Mouse (Mus musculus) limb, embryonic 11.5 days (tissue): ENCODE measurements around the gene Hist1h2ah. TPM values are rescaled to one million over a fixed set of nuclear protein-coding genes. Genes with fewer than 3 reads are reported as not detected.
A peak's percentile ranks its signal among the peaks of the same experiment; 100 is the strongest.

ENCODE experiments used
- ATAC-seq: fragments of 200-750 bp; cut with Nextera tagmentation; 2 replicates; pipeline ENCODE4 v1.8.0; 2017; ENCODE audit warnings: low read depth; ENCODE audit not compliant: insufficient number of reproducible peaks, low FRiP score, low TSS enrichment
- DNase-seq: peaks from one replicate; pipeline ENCODE4 v3.0.0-alpha.2; 2015; ENCODE audit warnings: low spot score
- H3K27ac ChIP-seq: fragments of 300-500 bp; sonication (generic); replicated peaks from 2 replicates; pipeline ENCODE4 v1.5.1; 2014; ENCODE audit warnings: low read depth, mild to moderate bottlenecking, low read length
- H3K27me3 ChIP-seq: fragments of 300-500 bp; sonication (generic); 2 replicates; pipeline ENCODE4 v1.6.1; 2014; ENCODE audit warnings: mild to moderate bottlenecking, low read length, mixed read lengths; ENCODE audit not compliant: control insufficient read depth, insufficient read depth
- H3K36me3 ChIP-seq: fragments of 300-500 bp; sonication (generic); 2 replicates; pipeline ENCODE4 v1.6.1; 2014; ENCODE audit warnings: mild to moderate bottlenecking, low read length, moderate library complexity, mixed read lengths; ENCODE audit not compliant: control insufficient read depth, insufficient read depth
- H3K4me1 ChIP-seq: fragments of 300-500 bp; sonication (generic); 2 replicates; pipeline ENCODE4 v1.6.1; 2014; ENCODE audit warnings: low read length, mixed read lengths; ENCODE audit not compliant: control insufficient read depth, insufficient read depth
- H3K4me2 ChIP-seq: fragments of 300-500 bp; sonication (generic); 2 replicates; pipeline ENCODE4 v1.6.1; 2014; ENCODE audit warnings: low read depth, mild to moderate bottlenecking, moderate library complexity; ENCODE audit not compliant: severe bottlenecking
- H3K4me3 ChIP-seq: fragments of 300-500 bp; sonication (generic); 2 replicates; pipeline ENCODE4 v1.5.1; 2014; ENCODE audit warnings: low read depth, low read length
- H3K9ac ChIP-seq: fragments of 300-500 bp; sonication (generic); 2 replicates; pipeline ENCODE4 v1.6.1; 2014; ENCODE audit warnings: mild to moderate bottlenecking, low read length
- H3K9me3 ChIP-seq: fragments of 300-500 bp; sonication (generic); 2 replicates; pipeline ENCODE4 v1.6.1; 2016; ENCODE audit warnings: low read length; ENCODE audit not compliant: control insufficient read depth
- WGBS: fragments of 180-500 bp; shearing (Covaris S2); extraction: QIAGEN DNeasy Blood & Tissue Kit; methylation state at CpG from one replicate; pipeline ENCODE4 v1.1.7; 2014; 5-methylcytosine and 5-hydroxymethylcytosine counted together
- polyA plus RNA-seq: library from polyadenylated mRNA; unstranded; fragments of >200 nt; fragmentation: Nextera tagmentation; extraction: Ambion mirVana; gene quantifications from 2 replicates; pipeline ENCODE4 v1.2.1, GENCODE M21; 2014

Hist1h2ah gene
- polyA plus RNA-seq, 1 experiment from 2014 or later, result 22.0 TPM

GRCm38 (mm10) chr13:22033741-22034442 is 1.5 kb downstream of the Hist1h2ah start:
- Histone ChIP-seq H3K27me3 (no peaks in the 10 kb centered on the region), H3K4me1 (peaks cover 7% of the 10 kb centered on the region), H3K9ac (peak overlapping the region; percentile 22; the same call in 1 of the 2 replicates), H3K9me3 (no peaks in the 10 kb centered on the region), H3K27ac (peak overlapping the region; percentile 96), H3K4me3 (peak overlapping the region; percentile 37), H3K36me3 (no peaks in the 10 kb centered on the region), H3K4me2 (peak overlapping the region; percentile 54)
- ATAC-seq, result no peak
- WGBS, result 55% methylated on average over 5 of the region's 5 CpGs
- peak; percentile 36 for DNase-seq

DNA sequence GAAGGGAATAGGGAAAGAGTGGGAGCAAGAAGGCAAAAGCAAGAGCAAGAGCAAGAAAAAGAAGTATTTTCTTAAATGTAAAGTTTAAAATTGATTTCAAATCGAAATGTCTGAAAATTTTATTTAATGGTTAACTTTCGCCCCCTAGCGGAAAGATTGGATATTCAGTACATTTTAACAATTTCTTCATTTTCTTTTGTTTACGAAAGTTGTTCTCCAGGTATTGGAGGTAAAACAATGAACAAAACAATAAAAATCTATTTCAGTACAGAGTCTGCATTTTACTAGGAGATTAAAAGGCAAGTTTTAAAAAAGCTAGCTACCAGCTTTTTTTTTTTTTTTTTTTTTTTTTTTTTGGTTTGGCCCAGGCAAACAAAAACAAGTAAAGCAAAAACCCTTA is 4.9 kb downstream of the Hist1h2ah start:
- Histone ChIP-seq H3K4me2 (no peak overlapping the region), H3K9ac (no peak overlapping the region), H3K27ac (no peak overlapping the region), H3K4me1 (no peaks in the 10 kb centered on the region), H3K4me3 (no peak overlapping the region), H3K9me3 (no peaks in the 10 kb centered on the region), H3K27me3 (no peaks in the 10 kb centered on the region), H3K36me3 (no peaks in the 10 kb centered on the region)
- ATAC-seq (no peak), DNase-seq (no peak)
- 19% methylated on average over 4 of the region's 4 CpGs for WGBS

DNA sequence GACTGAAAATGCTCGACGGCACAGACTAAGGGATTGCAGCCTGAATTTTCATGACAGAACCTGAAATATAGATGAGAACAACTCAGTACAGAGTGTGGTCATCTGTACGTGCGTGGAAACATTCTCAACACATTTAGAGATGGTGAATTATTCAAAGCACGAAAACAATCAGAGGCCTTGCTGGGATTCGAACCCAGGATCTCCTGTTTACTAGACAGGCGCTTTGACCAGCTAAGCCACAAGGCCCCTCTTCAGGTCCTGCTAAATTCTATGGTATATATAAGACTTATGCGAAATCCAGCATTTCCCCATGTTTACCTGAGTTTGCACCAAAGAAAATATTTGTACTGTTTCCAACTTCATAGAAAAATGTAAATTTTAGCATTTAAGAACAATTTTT is 5.4 kb downstream of the Hist1h2ah start:
- no peak overlapping the region for H3K4me3 ChIP-seq
- peak; percentile 66 for DNase-seq
- WGBS, result 35% methylated on average over 8 of the region's 8 CpGs

GRCm38 (mm10) chr13:22028673-22029460 is 6.5 kb downstream of the Hist1h2ah start:
- H3K4me2 ChIP-seq, result peak overlapping the region; percentile 54
- H3K4me1 ChIP-seq, result no peaks in the 10 kb centered on the region

More for the DNA sequence above, 5.4 kb downstream of the Hist1h2ah start:
- Histone ChIP-seq H3K4me2 (no peak overlapping the region), H3K9me3 (no peaks in the 10 kb centered on the region), H3K27ac (no peak overlapping the region), H3K9ac (no peak overlapping the region), H3K4me1 (no peaks in the 10 kb centered on the region), H3K27me3 (no peaks in the 10 kb centered on the region), H3K36me3 (no peaks in the 10 kb centered on the region)
- no peak for ATAC-seq

GRCm38 (mm10) chr13:22026058-22027031 is 9.0 kb downstream of the Hist1h2ah start:
- no peaks in the 10 kb centered on the region for H3K4me1 ChIP-seq
- H3K27ac ChIP-seq, result no peak overlapping the region; the same call in 1 of the 2 replicates
- H3K4me3 ChIP-seq, result peak overlapping the region; percentile 50
- no peaks in the 10 kb centered on the region for H3K9me3 ChIP-seq
- no peaks in the 10 kb centered on the region for H3K27me3 ChIP-seq
- peak overlapping the region; percentile 60 for H3K4me2 ChIP-seq
- H3K9ac ChIP-seq, result peak overlapping the region; percentile 37; the same call in 1 of the 2 replicates
- H3K36me3 ChIP-seq, result no peaks in the 10 kb centered on the region
- DNase-seq (peak; percentile 98), ATAC-seq (0 out of 2 replicates have a peak, but pooled peaks have one; percentile 55)
- 2% methylated on average over 35 of the region's 35 CpGs for WGBS

More at GRCm38 (mm10) chr13:22028673-22029460, 6.5 kb downstream of the Hist1h2ah start:
- WGBS, result under 1% methylated on average over 40 of the region's 40 CpGs
- H3K27me3 ChIP-seq, result no peaks in the 10 kb centered on the region
- DNase-seq (peak; percentile 99), ATAC-seq (peak; percentile 80)
- H3K27ac ChIP-seq, result 0 out of 2 replicates have a peak overlapping the region, but pooled peaks have one; percentile 64
- no peaks in the 10 kb centered on the region for H3K36me3 ChIP-seq
- peak overlapping the region; percentile 47 for H3K9ac ChIP-seq
- no peaks in the 10 kb centered on the region for H3K9me3 ChIP-seq
- peak overlapping the region; percentile 39 for H3K4me3 ChIP-seq

DNA sequence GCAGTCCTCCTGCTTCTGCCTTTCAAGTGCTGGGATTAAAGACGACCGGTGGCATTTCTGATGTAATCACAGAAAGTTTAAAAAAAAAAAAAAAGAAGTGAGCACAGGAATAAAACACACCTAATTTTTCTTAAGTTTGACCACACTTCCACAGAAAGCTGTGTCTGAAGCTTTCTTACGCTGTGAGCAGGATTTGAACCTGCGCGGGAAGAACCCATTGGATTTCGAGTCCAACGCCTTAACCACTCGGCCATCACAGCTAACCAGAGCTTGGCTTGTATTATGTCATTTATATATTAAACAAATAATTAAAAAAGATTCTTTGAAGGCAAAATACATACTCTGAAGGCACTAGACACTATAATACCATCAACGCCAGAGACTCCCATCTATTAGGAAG is 13.1 kb downstream of the Hist1h2ah start:
- WGBS, result under 1% methylated on average over 9 of the region's 9 CpGs
- Histone ChIP-seq H3K27ac (no peak overlapping the region), H3K4me2 (peak overlapping the region; percentile 49), H3K27me3 (peaks cover 13% of the 10 kb centered on the region; the same call in 1 of the 2 replicates), H3K9me3 (no peaks in the 10 kb centered on the region), H3K36me3 (no peaks in the 10 kb centered on the region), H3K4me3 (peak overlapping the region; percentile 35), H3K4me1 (0 out of 2 replicates have a peak, but pooled peaks cover 2% of the 10 kb centered on the region), H3K9ac (no peak overlapping the region)
- DNase-seq (peak; percentile 89), ATAC-seq (peak; percentile 48; the same call in 1 of the 2 replicates)

DNA sequence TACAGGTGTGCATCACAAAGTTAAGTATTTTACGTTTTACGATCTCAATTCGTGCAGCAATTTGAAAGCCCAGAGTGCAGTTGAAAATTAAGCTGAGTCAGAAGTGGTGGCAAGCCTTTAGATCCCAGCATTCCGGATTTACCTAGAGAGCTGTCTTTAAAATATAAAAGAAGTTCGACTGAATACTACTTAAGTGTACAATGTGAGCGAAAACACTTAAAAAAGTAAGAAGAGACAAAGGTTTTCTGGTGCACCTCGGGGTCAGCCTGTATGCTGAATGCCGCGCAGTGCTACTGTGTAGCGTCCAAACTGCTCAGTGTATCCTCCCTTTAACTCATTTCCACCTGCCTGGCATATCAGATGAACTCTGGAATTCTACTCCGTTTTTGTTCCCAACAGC is 13.8 kb downstream of the Hist1h2ah start:
- DNase-seq, result no peak
- peak; percentile 11; the same call in 1 of the 2 replicates for ATAC-seq
- Histone ChIP-seq H3K27me3 (peaks cover 13% of the 10 kb centered on the region; the same call in 1 of the 2 replicates), H3K4me1 (0 out of 2 replicates have a peak, but pooled peaks cover 2% of the 10 kb centered on the region), H3K9me3 (no peaks in the 10 kb centered on the region), H3K36me3 (no peaks in the 10 kb centered on the region), H3K9ac (no peak overlapping the region), H3K4me2 (peak overlapping the region; percentile 49), H3K27ac (no peak overlapping the region), H3K4me3 (peak overlapping the region; percentile 35)
- WGBS, result under 1% methylated on average over 11 of the region's 11 CpGs
